Mouse (Mus musculus) heart, postnatal 10 days (tissue): ENCODE measurements around the gene Rb1. TPM values are rescaled to one million over a fixed set of nuclear protein-coding genes. Genes with fewer than 3 reads are reported as not detected.

Experiments
- DNase-seq, 2 experiments: peaks; one replicate each; pipeline ENCODE4 v3.0.0; 2021
- intact Hi-C: fragments of 180-260 bp; cut with DNase I; formaldehyde crosslinking; loops from one replicate; pipeline ENCODE4 v1.15.1; 2025
- total RNA-seq, 2 experiments: library from RNA; stranded (reverse); gene quantifications; 2 replicates each; pipeline ENCODE4 v1.2.3; 2021

Gene Rb1
- total RNA-seq, 2 experiments from 2014 or later: 20.0 to 20.8 TPM

GRCm38 (mm10) chr14:73222316-73222970 lies 103.2 kb downstream of the Rb1 start:
- DNase-seq: no peak
- intact Hi-C loops: no loop called here

GRCm38 (mm10) chr14:73217062-73217461 lies 108.6 kb downstream of the Rb1 start:
- intact Hi-C loops: no loop called here
- DNase-seq: peak; percentile 54 to 57

DNA sequence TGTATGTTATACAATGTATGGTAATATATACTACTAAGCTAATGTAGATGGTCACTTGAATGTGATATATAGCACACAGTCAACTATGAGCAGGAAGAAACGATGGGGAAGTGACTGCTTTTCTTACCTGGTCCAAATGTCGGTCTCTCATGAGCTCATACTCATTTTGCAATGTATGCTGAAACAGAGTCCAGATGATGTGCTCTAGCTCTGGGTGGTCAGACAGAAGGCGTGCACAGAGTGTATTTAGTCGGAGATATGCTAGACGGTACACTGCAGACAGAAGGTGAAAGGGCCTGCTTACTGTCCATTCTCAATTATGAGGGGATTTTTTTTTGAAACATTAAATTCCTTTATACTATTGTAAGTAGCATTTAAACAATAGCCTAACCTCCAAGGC lies 114.1 kb downstream of the Rb1 start:
- no peak for DNase-seq
- intact Hi-C loops: no loop called here

DNA sequence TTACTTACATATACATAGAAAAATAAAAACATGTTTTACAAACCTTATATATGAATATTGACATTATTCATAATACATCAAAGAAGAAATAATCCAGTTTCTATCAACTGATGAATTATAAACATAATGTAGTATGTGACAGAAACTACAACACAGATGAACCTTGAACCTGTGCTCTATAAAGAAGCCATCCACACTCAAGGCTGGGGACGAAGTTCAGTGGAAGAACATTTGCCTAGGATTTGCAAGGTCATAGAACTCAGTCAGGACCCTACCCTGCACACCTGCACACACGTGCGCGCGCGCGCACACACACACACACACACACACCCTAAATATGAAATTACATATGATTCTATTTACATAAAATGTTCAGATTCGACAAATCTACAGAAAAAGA lies 115.4 kb downstream of the Rb1 start:
- no peak for DNase-seq
- intact Hi-C loops: no loop called here

DNA sequence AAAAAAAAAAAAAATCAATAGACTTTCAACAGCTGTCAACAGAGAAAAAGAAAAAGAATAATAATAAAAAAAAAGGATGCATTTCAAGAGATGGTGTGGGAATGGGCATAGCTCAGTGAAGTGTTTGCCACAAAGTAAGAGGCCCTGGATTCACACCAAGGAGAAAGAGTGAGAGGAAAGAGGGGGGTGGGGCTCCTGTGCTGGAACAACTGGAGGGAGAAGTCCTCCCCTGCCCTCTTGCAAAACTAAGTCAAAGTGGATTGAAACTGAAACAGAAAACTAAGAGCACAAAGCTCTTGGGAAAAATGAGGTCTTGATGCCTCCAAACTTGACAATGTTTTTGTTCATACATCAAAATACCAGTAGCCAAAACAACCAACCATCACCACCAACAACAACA lies 116.4 kb downstream of the Rb1 start:
- intact Hi-C loops: no loop called here
- peak in 1 of 2 experiments; percentile 41 for DNase-seq

GRCm38 (mm10) chr14:73204016-73204415 lies 121.6 kb downstream of the Rb1 start:
- intact Hi-C loops: no loop called here
- DNase-seq: no peak

- DNase-seq: no peak
- intact Hi-C loops: no loop called here
Observed at GRCm38 (mm10) chr14:73201447-73201846, 124.2 kb downstream of the Rb1 start.

GRCm38 (mm10) chr14:73199058-73199457 lies 126.6 kb downstream of the Rb1 start:
- DNase-seq: no peak
- intact Hi-C loops: no loop called here

GRCm38 (mm10) chr14:73186875-73187274 lies 138.7 kb downstream of the Rb1 start:
- no peak for DNase-seq
- intact Hi-C loops: no loop called here

DNA sequence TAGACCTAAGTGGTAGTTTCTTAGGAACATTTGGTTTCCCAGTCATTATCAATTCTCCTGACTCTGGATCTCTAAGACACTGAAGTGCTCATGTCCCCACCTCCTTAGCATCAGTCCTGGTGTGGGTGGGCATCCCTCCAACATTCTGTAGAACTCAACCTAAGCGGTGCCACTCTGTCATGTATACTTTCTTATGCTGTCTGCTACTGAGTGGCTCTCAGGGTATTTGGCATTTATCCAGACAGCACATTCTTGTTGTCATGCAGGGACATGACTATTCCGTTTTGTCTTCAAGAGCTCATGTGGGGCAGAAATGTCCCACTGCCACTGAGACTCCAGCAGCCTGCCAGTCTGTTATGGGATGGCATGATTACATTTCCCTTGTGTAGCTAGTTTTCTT lies 144.5 kb downstream of the Rb1 start:
- DNase-seq: no peak
- intact Hi-C loops: loop anchor here (5.0 kb wide), 1 partner anchor 64 kb away; no protein-coding TSS in a partner anchor

DNA sequence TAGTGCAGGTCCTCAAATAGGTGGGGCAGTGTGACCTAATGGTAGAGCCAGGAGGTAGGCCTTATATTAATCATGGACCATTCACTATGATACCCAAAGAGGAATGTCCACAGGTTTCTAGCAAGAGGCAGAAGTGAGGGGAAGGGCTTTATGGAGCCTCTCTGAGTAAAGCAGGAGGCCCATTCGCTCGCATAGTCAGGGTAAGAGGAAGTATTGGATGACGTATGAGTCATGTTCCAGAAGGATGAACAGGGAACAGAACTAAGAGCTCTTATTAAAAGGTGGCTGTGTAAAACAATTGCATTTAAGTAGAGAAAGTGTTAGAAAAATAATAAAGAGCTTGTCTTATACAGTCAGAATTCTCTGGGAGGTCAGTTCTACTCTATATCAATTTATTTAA lies 145.0 kb downstream of the Rb1 start:
- intact Hi-C loops: loop anchor here (5.0 kb wide), 1 partner anchor 63 kb away; no protein-coding TSS in a partner anchor

DNA sequence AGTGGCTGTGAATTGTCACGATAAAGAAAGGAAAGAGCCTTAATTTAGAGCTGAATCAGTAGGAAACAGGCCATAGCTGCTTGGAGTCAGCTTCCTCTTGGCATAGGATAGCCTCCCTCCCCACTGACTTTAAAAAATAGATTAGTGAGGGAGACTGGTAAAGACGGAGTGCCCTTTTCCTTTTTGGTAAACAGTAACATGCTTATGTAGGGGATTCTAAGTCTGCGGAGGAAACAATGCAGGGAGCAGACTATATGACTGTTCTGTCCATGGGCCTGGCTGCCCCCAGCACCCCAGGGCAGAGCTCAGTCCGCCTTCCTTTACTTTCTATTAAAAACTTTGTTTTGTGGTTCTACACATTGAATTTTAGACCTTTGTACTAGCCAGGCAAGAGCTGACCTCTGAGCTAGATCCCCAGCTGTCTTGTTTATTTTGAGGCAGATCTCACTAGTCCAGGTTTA lies 146.4 kb downstream of the Rb1 start:
- DNase-seq: peak; percentile 29 to 30
- intact Hi-C loops: loop anchor here (2.0 kb wide), 1 partner anchor 30 kb away; no protein-coding TSS in a partner anchor

More for the DNA sequence above, 145.0 kb downstream of the Rb1 start:
- DNase-seq: no peak

DNA sequence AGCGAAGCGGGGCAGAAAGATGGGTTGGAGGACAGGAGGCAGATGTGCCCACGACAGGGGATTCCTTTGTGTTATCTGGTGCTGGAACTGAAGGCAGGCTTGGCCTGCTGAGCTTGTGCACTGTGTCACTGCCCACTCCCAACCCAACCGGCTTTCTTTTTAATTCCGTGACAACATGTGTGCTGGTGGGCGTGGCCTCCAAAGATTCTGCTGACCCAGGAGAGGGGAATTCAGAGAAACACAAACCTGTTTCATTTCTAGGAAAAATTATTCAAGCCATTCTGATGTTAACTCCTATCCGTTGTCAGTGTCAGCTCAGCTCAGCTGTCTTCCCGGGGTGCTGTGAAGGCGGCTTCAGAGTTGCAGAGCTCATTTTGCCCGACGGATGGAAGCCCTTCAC lies 147.7 kb downstream of the Rb1 start:
- no peak for DNase-seq
- intact Hi-C loops: loop anchor here (2.0 kb wide), 1 partner anchor 29 kb away; no protein-coding TSS in a partner anchor

GRCm38 (mm10) chr14:73176266-73176665 lies 149.4 kb downstream of the Rb1 start:
- DNase-seq: peak; percentile 41
- intact Hi-C loops: no loop called here

- intact Hi-C loops: no loop called here
- no peak for DNase-seq
Observed at GRCm38 (mm10) chr14:73175814-73176213, 149.8 kb downstream of the Rb1 start.

DNA sequence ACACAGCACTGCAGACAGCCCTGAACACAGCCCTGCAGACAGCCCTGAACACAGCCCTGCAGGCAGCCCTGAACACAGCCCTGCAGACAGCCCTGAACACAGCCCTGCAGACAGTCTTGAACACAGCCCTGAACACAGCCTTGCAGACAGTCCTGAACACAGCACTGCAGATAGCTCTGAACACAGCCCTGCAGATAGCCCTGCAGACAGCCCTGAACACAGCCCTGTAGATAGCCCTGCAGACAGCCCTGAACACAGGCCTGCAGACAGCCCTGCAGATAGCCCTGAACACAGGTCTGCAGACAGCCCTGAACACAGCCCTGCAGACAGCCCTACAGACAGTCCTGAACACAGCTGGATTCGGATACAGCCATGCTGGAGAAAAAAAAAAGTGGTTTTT lies 150.6 kb downstream of the Rb1 start:
- no peak for DNase-seq
- intact Hi-C loops: no loop called here

- intact Hi-C loops: loop anchor here (5.0 kb wide), 1 partner anchor 93 kb away; no protein-coding TSS in a partner anchor
Observed at GRCm38 (mm10) chr14:73174091-73174995, 151.3 kb downstream of the Rb1 start.

DNA sequence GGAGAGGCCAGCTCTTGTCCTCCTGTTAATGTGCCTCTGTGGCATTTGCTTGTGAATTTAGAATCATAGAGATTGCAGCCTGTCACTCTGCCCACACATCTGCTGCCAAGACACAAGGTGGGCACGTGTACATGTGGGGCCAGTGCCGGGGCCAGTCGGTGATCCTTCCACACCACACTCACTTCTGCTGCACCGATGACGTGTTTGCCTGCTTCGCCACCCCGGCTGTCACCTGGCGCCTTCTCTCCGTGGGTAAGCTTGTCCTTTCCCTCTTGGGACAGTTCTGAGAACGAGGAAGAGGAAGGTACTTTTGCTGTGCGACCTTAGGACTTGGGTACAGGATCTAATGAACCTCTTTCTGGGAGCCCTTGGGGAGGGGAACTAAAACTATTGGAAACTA lies 152.0 kb downstream of the Rb1 start:
- no peak for DNase-seq
- intact Hi-C loops: loop anchor here (5.0 kb wide), 1 partner anchor 94 kb away; no protein-coding TSS in a partner anchor

More at GRCm38 (mm10) chr14:73174091-73174995, 151.3 kb downstream of the Rb1 start:
- no peak for DNase-seq

- no peak for DNase-seq
- intact Hi-C loops: loop anchor here (5.0 kb wide), 1 partner anchor 95 kb away; no protein-coding TSS in a partner anchor
Observed at GRCm38 (mm10) chr14:73172196-73173011, 153.2 kb downstream of the Rb1 start.
